Mouse (Mus musculus) limb, embryonic 14.5 days (tissue): ENCODE data around the gene Scai. TPM values are rescaled to one million over a fixed set of nuclear protein-coding genes. Genes with fewer than 3 reads are reported as not detected.

Experiments
- ATAC-seq: fragments of 200-750 bp; cut with Nextera tagmentation; 2 replicates; pipeline ENCODE4 v1.8.0; 2017; ENCODE audit warnings: low read depth, moderate number of reproducible peaks, moderate TSS enrichment; ENCODE audit not compliant: low FRiP score
- DNase-seq: peaks from one replicate; pipeline ENCODE4 v3.0.0-alpha.2; 2015; ENCODE audit warnings: low spot score
- H3K27ac ChIP-seq: fragments of 300-500 bp; sonication (generic); replicated peaks from 2 replicates; pipeline ENCODE4 v1.5.1; 2014; ENCODE audit warnings: low read depth, mild to moderate bottlenecking, low read length, moderate library complexity, mixed read lengths
- H3K27me3 ChIP-seq: fragments of 300-500 bp; sonication (generic); 2 replicates; pipeline ENCODE4 v1.6.1; 2014; ENCODE audit warnings: low read length, mixed read lengths; ENCODE audit not compliant: control insufficient read depth, insufficient read depth
- H3K36me3 ChIP-seq: fragments of 300-500 bp; sonication (generic); 2 replicates; pipeline ENCODE4 v1.6.1; 2014; ENCODE audit warnings: mild to moderate bottlenecking, low read length, moderate library complexity, mixed read lengths; ENCODE audit not compliant: control insufficient read depth, insufficient read depth
- H3K4me1 ChIP-seq: fragments of 300-500 bp; sonication (generic); 2 replicates; pipeline ENCODE4 v1.6.1; 2014; ENCODE audit warnings: antibody characterized with exemption, low read length, mixed read lengths; ENCODE audit not compliant: control insufficient read depth, insufficient read depth
- H3K4me2 ChIP-seq: fragments of 300-500 bp; sonication (generic); replicated peaks from 2 replicates; pipeline ENCODE4 v1.6.1; 2014; ENCODE audit warnings: low read depth, mild to moderate bottlenecking, low read length, moderate library complexity; ENCODE audit not compliant: severe bottlenecking
- H3K4me3 ChIP-seq: fragments of 300-500 bp; sonication (generic); replicated peaks from 2 replicates; pipeline ENCODE4 v1.5.1; 2014; ENCODE audit warnings: low read length
- H3K9ac ChIP-seq: fragments of 300-500 bp; sonication (generic); 2 replicates; pipeline ENCODE4 v1.6.1; 2014; ENCODE audit warnings: mild to moderate bottlenecking, low read depth, low read length, moderate library complexity; ENCODE audit not compliant: severe bottlenecking
- H3K9me3 ChIP-seq: fragments of 300-500 bp; sonication (generic); 2 replicates; pipeline ENCODE4 v1.6.1; 2016; ENCODE audit warnings: low read length; ENCODE audit not compliant: control insufficient read depth
- POLR2A ChIP-seq: fragments of 200-500 bp; IDR thresholded peaks from 2 replicates; pipeline ENCODE4 v1.8.0; 2012; ENCODE audit warnings: inconsistent platforms, mild to moderate bottlenecking, moderate library complexity, borderline replicate concordance; ENCODE audit not compliant: insufficient read depth, insufficient read length; ENCODE audit errors: extremely low read depth
- WGBS: fragments of 180-500 bp; shearing (Covaris S2); extraction: QIAGEN DNeasy Blood & Tissue Kit; methylation state at CpG from one replicate; pipeline ENCODE4 v1.1.7; 2014; 5-methylcytosine and 5-hydroxymethylcytosine counted together
- polyA plus RNA-seq, 2 experiments: library from polyadenylated mRNA; depleted of rRNA in 1 of 2; stranded (reverse) in 1 of 2; unstranded in 1 of 2; fragments of >200 nt; fragmentation: Nextera tagmentation in 1 of 2; extraction: Ambion mirVana in 1 of 2; gene quantifications; 2 replicates each; pipeline versions ENCODE4 v1.2.1 to v1.2.3; 2012 to 2014

The Scai gene
- polyA plus RNA-seq, 2 experiments, result 12.1 to 14.7 TPM

- no peak for DNase-seq
Measured at GRCm38 (mm10) chr2:39156821-39157220, 33.7 kb downstream of the Scai start.

GRCm38 (mm10) chr2:39150943-39151342 is 39.6 kb downstream of the Scai start:
- Histone ChIP-seq H3K27me3 (no peaks in the 10 kb centered on the region), H3K4me1 (no peaks in the 10 kb centered on the region), H3K36me3 (peaks cover 4% of the 10 kb centered on the region; the same call in 1 of the 2 replicates), H3K9ac (no peak overlapping the region), H3K4me2 (no peak overlapping the region), H3K9me3 (no peaks in the 10 kb centered on the region), H3K4me3 (no peak overlapping the region), H3K27ac (no peak overlapping the region)
- no peak for TF ChIP-seq POLR2A
- DNase-seq, result no peak
- WGBS, result 60% methylated on average over 2 of the region's 2 CpGs
- ATAC-seq, result no peak

More at GRCm38 (mm10) chr2:39156821-39157220, 33.7 kb downstream of the Scai start:
- 88% methylated on average over 1 of the region's 1 CpGs for WGBS
- TF ChIP-seq POLR2A, result no peak
- ATAC-seq, result no peak
- no peak overlapping the region for H3K27ac ChIP-seq
- no peaks in the 10 kb centered on the region for H3K4me1 ChIP-seq
- no peak overlapping the region for H3K4me3 ChIP-seq
- no peak overlapping the region for H3K9ac ChIP-seq
- H3K36me3 ChIP-seq, result peaks cover 9% of the 10 kb centered on the region; the same call in 1 of the 2 replicates
- no peak overlapping the region for H3K4me2 ChIP-seq
- no peaks in the 10 kb centered on the region for H3K27me3 ChIP-seq
- H3K9me3 ChIP-seq, result no peaks in the 10 kb centered on the region

- H3K9ac ChIP-seq, result no peak overlapping the region
- TF ChIP-seq POLR2A, result no peak
- DNase-seq, result no peak
- no peak overlapping the region for H3K27ac ChIP-seq
- no peak for ATAC-seq
- H3K9me3 ChIP-seq, result no peaks in the 10 kb centered on the region
- H3K27me3 ChIP-seq, result no peaks in the 10 kb centered on the region
- H3K36me3 ChIP-seq, result peaks cover 4% of the 10 kb centered on the region
- no peak overlapping the region for H3K4me3 ChIP-seq
- no peak overlapping the region for H3K4me2 ChIP-seq
- WGBS, result 46% methylated on average over 2 of the region's 2 CpGs
- no peaks in the 10 kb centered on the region for H3K4me1 ChIP-seq
Measured at GRCm38 (mm10) chr2:39148075-39148474, 42.5 kb downstream of the Scai start.

DNA sequence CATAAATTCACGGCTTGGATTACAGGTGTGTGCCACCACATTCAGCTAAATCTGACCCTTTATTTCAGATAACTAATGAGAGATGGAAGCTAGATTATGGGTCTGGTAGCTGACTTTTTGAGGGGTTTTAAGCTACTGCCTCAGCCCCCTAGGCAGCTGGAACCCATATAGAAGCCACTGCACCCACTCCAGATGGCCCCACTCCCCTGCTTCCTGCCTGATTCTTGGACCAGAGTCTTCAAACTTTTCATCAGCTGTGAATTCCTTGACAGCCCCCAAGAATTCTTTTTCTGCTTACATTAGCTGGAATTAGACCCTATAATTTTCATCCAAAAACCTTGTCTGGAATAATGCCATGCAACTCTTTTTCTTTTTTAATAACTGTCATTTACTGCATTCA is 44.1 kb downstream of the Scai start:
- no peak for TF ChIP-seq POLR2A
- H3K27ac ChIP-seq, result no peak overlapping the region
- ATAC-seq, result no peak
- H3K9me3 ChIP-seq, result no peaks in the 10 kb centered on the region
- H3K4me3 ChIP-seq, result no peak overlapping the region
- no peaks in the 10 kb centered on the region for H3K4me1 ChIP-seq
- no peak overlapping the region for H3K4me2 ChIP-seq
- peaks cover 4% of the 10 kb centered on the region for H3K36me3 ChIP-seq
- H3K27me3 ChIP-seq, result no peaks in the 10 kb centered on the region
- WGBS, result 95% methylated on average over 1 of the region's 1 CpGs
- no peak overlapping the region for H3K9ac ChIP-seq
- DNase-seq, result no peak

GRCm38 (mm10) chr2:39142357-39142948 is 48.1 kb downstream of the Scai start:
- Histone ChIP-seq H3K4me1 (no peaks in the 10 kb centered on the region), H3K4me2 (no peak overlapping the region), H3K27ac (no peak overlapping the region), H3K4me3 (no peak overlapping the region), H3K36me3 (peaks cover 4% of the 10 kb centered on the region), H3K9ac (no peak overlapping the region), H3K9me3 (no peaks in the 10 kb centered on the region), H3K27me3 (no peaks in the 10 kb centered on the region)
- no peak for TF ChIP-seq POLR2A
- 87% methylated on average over 3 of the region's 3 CpGs for whole genome bisulfite sequencing
- DNase-seq, result no peak
- ATAC-seq, result no peak
